Mouse (Mus musculus): ENCODE results near the gene Stmn1. TPM values are rescaled to one million over a fixed set of nuclear protein-coding genes. Genes with fewer than 3 reads are reported as not detected.
"Not testable (repeated sequence)": the region's sequence is repeated elsewhere in the genome, so short reads cannot be mapped to it uniquely, and the experiment has no call there.

Gene Stmn1
- polyA plus RNA-seq, 1 experiment from 2014 or later, result 1,154 TPM

DNA sequence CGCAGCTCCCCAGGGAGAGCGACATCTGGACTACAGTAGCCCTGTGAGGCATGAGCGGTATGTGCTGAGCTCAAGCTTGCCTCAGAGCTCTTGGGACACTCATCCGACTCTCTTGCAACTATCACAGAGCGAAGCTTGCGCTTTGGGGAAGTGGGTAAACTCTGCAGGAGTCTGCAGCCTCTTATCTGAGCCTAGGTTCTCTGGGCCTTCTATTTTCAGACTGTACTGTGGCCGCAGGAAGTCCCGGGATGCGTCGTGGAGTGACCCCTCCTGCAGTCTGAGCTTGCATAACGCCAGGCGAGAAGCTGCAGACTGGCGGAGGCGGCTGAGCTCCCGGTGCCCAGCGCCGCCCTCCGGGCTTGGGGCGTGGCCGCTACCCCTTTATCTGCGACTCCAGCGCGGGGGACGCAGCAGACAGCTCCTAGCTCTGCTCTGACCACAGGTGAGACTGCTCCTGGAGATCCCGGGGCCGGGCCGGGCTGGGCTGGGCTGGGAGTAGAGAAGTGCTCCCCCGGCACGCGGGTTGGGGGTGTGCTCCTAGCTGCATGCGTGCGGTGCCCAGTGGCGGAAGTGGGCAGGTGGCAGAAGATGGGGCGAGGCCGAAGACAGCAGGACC is 28.6 kb downstream of the Stmn1 start, which contains the start of gene Paqr7:
Paqr7 (plus strand) TSS at position 103 of the 616 bp plus-strand sequence.
- Histone ChIP-seq H3K27me3 (replicated peaks; ENCODE audit: control insufficient read depth, insufficient read depth, low read length) (no peaks in the 10 kb centered on the region), H3K36me3 (ENCODE audit: control insufficient read depth, insufficient read depth, low read length) (no peaks in the 10 kb centered on the region), H3K9me3 (ENCODE audit: control insufficient read depth, low read length) (no peaks in the 10 kb centered on the region), H3K4me2 (ENCODE audit: low read depth, low read length) (peak within 1 kb of the TSS; percentile 87), H3K4me1 (ENCODE audit: control insufficient read depth, insufficient read depth, low read length) (peaks cover 15% of the 10 kb centered on the region), H3K9ac (ENCODE audit: low read depth, low read length) (peak within 1 kb of the TSS; percentile 66), H3K27ac (replicated peaks; ENCODE audit: low read depth, low read length) (no peak within 1 kb of the TSS; the same call in 1 of the 2 replicates), H3K4me3 (ENCODE audit: low read depth, low read length) (peak within 1 kb of the TSS; percentile 48)
- ATAC-seq (ENCODE audit: low read depth) (peak; percentile 70), DNase-seq (ENCODE audit: low spot score) (peak; percentile 63)
- WGBS, result 2% methylated on average over 30 of the region's 35 CpGs

DNA sequence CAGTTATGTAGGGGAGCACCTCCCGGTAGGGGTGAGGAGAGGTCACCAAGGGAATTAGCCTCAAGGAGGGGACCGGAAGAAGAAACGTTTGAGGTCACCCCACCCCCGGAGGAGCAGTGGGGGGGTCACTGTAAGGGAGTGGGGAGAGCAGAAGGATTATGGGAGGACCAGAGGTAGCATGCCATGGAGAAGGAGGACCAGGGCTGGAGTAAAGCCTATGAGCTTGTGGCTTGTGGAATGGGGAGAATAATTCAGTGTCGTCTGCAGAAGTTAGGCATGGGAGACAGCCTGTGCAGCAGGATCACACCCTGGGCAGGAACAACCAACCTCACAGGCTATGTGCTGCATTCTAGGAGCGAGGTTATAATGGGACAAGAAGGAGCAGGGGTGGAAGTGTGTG is 29.1 kb downstream of the Stmn1 start:
- Histone ChIP-seq H3K9ac (ENCODE audit: low read depth, low read length) (peak overlapping the region; percentile 66), H3K4me1 (ENCODE audit: control insufficient read depth, insufficient read depth, low read length) (peaks cover 15% of the 10 kb centered on the region), H3K4me3 (ENCODE audit: low read depth, low read length) (peak overlapping the region; percentile 48), H3K4me2 (ENCODE audit: low read depth, low read length) (peak overlapping the region; percentile 87), H3K27me3 (replicated peaks; ENCODE audit: control insufficient read depth, insufficient read depth, low read length) (no peaks in the 10 kb centered on the region), H3K27ac (replicated peaks; ENCODE audit: low read depth, low read length) (no peak overlapping the region), H3K9me3 (ENCODE audit: control insufficient read depth, low read length) (no peaks in the 10 kb centered on the region), H3K36me3 (ENCODE audit: control insufficient read depth, insufficient read depth, low read length) (no peaks in the 10 kb centered on the region)
- DNase-seq (ENCODE audit: low spot score) (no peak), ATAC-seq (ENCODE audit: low read depth) (peak; percentile 9; the same call in 1 of the 2 replicates)
- 15% methylated on average over 6 of the region's 6 CpGs for WGBS

DNA sequence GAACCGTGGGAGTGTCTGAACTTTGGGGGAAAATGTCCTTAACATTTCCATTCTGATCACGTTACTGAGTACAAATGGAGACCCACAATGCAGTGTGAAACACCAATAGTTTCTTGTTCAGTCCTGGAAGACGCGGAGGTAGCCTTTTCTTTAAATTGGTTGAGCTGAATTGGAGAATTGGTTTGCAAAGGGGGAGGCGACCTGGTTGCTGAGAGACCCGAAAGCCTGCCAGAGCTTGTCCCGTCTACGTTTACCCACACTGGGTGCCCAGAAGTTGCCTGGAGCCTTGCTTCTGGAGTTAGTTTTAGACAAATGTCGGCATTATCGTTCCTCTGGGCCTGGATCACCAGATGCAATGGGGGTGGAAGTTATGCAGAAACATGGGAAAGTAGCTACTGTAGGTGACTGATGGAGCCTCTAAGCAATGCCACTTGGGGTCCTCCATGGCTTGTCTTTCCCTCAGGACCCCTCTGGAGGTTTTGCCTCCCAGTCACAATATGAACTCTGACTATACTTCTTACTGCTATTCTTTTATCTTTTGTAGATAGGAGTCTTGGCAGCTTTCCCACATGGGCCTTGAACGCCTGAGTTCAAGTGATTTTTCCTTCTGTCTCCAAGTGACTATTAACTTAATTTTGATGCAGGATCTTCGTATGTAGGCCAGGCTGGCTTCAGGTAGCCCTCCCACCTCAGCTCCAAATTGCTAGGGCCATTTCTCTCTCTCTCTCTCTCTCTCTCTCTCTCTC is 30.0 kb downstream of the Stmn1 start:
- ATAC-seq (ENCODE audit: low read depth), result no peak
- H3K4me2 ChIP-seq (ENCODE audit: low read depth, low read length), result 0 out of 2 replicates have a peak overlapping the region, but pooled peaks have one; percentile 87
- no peaks in the 10 kb centered on the region for H3K27me3 ChIP-seq (replicated peaks; ENCODE audit: control insufficient read depth, insufficient read depth, low read length)
- H3K4me1 ChIP-seq (ENCODE audit: control insufficient read depth, insufficient read depth, low read length), result peaks cover 15% of the 10 kb centered on the region
- no peak for DNase-seq (ENCODE audit: low spot score)
- no peaks in the 10 kb centered on the region for H3K36me3 ChIP-seq (ENCODE audit: control insufficient read depth, insufficient read depth, low read length)
- H3K4me3 ChIP-seq (ENCODE audit: low read depth, low read length), result no peak overlapping the region
- H3K9ac ChIP-seq (ENCODE audit: low read depth, low read length), result no peak overlapping the region
- H3K9me3 ChIP-seq (ENCODE audit: control insufficient read depth, low read length), result no peaks in the 10 kb centered on the region
- 64% methylated on average over 12 of the region's 12 CpGs for whole genome bisulfite sequencing
- no peak overlapping the region for H3K27ac ChIP-seq (replicated peaks; ENCODE audit: low read depth, low read length)

DNA sequence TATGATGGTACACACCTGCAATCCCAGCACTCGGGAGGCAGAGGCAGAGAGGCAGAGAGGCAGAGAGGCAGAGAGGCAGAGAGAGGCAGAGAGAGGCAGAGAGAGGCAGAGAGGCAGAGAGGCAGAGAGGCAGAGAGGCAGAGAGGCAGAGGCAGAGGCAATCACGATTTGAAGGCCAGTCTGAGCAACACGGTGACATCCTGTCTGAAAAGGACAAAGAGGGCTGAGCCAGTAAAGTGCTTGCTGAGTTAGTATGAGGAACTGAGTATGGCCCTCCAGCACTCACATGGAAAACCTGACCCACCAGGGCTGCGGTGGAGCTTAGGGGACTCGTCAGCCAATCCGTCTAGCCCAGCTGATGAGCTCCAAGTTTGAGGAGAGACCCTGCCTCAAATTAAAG is 30.9 kb downstream of the Stmn1 start:
- WGBS, result 90% methylated on average over 6 of the region's 6 CpGs
- not testable (repeated sequence) for H3K9me3 ChIP-seq (ENCODE audit: control insufficient read depth, low read length); H3K27me3 ChIP-seq (replicated peaks; ENCODE audit: control insufficient read depth, insufficient read depth, low read length); H3K4me3 ChIP-seq (ENCODE audit: low read depth, low read length); H3K27ac ChIP-seq (replicated peaks; ENCODE audit: low read depth, low read length); DNase-seq (ENCODE audit: low spot score); ATAC-seq (ENCODE audit: low read depth); H3K4me2 ChIP-seq (ENCODE audit: low read depth, low read length); H3K9ac ChIP-seq (ENCODE audit: low read depth, low read length); H3K36me3 ChIP-seq (ENCODE audit: control insufficient read depth, insufficient read depth, low read length)
- peaks cover 15% of the 10 kb centered on the region for H3K4me1 ChIP-seq (ENCODE audit: control insufficient read depth, insufficient read depth, low read length)

DNA sequence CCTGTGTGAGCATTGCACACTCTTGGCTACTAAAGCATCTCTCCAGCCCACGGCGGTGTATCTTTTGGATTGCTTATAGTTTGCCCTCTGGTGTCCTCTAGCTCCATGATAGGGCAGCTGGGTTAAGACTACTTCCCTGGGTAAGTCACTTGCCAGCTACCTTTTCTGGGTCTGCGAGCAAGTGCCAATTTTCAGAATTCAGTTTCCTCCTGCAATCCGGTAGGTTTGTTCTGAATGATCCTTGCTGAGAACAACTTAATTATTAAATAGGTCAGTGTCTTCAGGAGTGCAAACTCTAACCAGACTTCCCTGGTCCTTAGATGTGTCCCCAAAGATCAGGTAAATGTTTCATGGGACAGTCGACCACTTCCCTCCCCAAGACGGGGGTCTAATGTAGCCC is 33.0 kb downstream of the Stmn1 start:
- Histone ChIP-seq H3K4me2 (ENCODE audit: low read depth, low read length) (no peak overlapping the region), H3K4me3 (ENCODE audit: low read depth, low read length) (no peak overlapping the region), H3K9ac (ENCODE audit: low read depth, low read length) (no peak overlapping the region), H3K27me3 (replicated peaks; ENCODE audit: control insufficient read depth, insufficient read depth, low read length) (no peaks in the 10 kb centered on the region), H3K36me3 (ENCODE audit: control insufficient read depth, insufficient read depth, low read length) (no peaks in the 10 kb centered on the region), H3K9me3 (ENCODE audit: control insufficient read depth, low read length) (no peaks in the 10 kb centered on the region), H3K27ac (replicated peaks; ENCODE audit: low read depth, low read length) (no peak overlapping the region), H3K4me1 (ENCODE audit: control insufficient read depth, insufficient read depth, low read length) (peaks cover 8% of the 10 kb centered on the region)
- no peak for DNase-seq (ENCODE audit: low spot score)
- WGBS, result 94% methylated on average over 6 of the region's 6 CpGs
- no peak for ATAC-seq (ENCODE audit: low read depth)

DNA sequence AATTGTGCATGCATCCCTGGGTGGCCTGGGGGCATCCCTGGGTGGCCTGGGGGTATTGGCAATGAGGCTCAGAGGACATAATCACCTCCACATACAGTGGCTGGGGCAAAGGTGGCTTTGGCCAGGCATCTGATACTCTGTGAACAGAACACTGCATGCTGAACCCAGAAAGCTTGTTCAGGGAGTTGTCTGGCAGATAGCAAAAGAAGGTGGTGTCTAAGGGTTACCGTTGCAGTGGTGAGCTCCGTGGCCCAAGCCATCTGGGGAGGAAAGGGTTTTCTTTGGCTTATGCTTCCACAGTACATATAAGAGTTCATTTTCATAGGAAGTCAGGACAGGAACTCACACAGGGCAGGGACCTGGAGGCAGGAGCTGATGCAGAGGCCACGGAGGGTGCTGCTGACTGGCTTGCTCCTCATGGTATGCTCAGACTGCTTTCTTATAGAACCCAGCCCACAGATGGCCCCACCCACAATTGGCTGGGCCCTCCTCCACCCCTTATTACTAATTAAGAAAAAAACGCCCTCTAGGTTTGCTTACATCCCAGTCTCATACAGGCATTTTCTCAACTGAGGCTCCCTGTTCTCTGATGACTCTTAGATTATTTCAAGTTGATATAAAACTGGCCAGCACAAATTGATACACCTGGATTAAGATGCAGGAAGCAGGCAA is 35.7 kb downstream of the Stmn1 start:
- WGBS, result 83% methylated on average over 4 of the region's 4 CpGs
- Histone ChIP-seq H3K27ac (replicated peaks; ENCODE audit: low read depth, low read length) (no peak overlapping the region), H3K9ac (ENCODE audit: low read depth, low read length) (no peak overlapping the region), H3K36me3 (ENCODE audit: control insufficient read depth, insufficient read depth, low read length) (no peaks in the 10 kb centered on the region), H3K4me1 (ENCODE audit: control insufficient read depth, insufficient read depth, low read length) (no peaks in the 10 kb centered on the region), H3K4me2 (ENCODE audit: low read depth, low read length) (no peak overlapping the region), H3K27me3 (replicated peaks; ENCODE audit: control insufficient read depth, insufficient read depth, low read length) (no peaks in the 10 kb centered on the region), H3K9me3 (ENCODE audit: control insufficient read depth, low read length) (no peaks in the 10 kb centered on the region), H3K4me3 (ENCODE audit: low read depth, low read length) (no peak overlapping the region)
- no peak for ATAC-seq (ENCODE audit: low read depth)
- DNase-seq (ENCODE audit: low spot score), result no peak

DNA sequence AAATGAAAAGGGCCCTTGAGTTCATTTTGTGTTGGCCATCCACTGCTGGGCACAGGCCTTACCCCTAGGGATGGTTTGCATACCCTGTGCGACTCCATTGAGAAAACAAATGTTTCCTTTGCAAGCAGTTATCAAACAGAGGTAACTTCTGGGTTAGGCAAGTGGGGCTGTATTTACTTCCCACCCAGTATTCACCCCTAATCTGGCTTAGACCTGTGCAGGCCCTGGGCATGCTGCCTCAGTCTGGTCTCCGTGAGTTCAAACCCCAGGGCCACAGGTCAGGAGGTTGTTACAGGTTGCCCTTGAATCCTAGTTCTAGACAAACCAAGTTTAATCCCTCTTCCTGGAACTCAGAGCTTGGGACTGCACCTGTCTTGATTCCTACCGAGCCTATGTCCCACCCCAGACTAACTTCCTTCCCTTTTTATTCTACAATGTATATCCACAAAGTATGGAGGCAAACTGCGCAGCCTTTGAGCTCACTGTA is 37.2 kb downstream of the Stmn1 start:
- no peaks in the 10 kb centered on the region for H3K27me3 ChIP-seq (replicated peaks; ENCODE audit: control insufficient read depth, insufficient read depth, low read length)
- no peak overlapping the region for H3K4me2 ChIP-seq (ENCODE audit: low read depth, low read length)
- H3K4me1 ChIP-seq (ENCODE audit: control insufficient read depth, insufficient read depth, low read length), result no peaks in the 10 kb centered on the region; the same call in 1 of the 2 replicates
- no peak overlapping the region for H3K4me3 ChIP-seq (ENCODE audit: low read depth, low read length)
- H3K9me3 ChIP-seq (ENCODE audit: control insufficient read depth, low read length), result no peaks in the 10 kb centered on the region
- DNase-seq (ENCODE audit: low spot score) (no peak), ATAC-seq (ENCODE audit: low read depth) (no peak)
- 86% methylated on average over 4 of the region's 4 CpGs for WGBS
- H3K27ac ChIP-seq (replicated peaks; ENCODE audit: low read depth, low read length), result no peak overlapping the region
- no peak overlapping the region for H3K9ac ChIP-seq (ENCODE audit: low read depth, low read length)
- H3K36me3 ChIP-seq (ENCODE audit: control insufficient read depth, insufficient read depth, low read length), result no peaks in the 10 kb centered on the region

DNA sequence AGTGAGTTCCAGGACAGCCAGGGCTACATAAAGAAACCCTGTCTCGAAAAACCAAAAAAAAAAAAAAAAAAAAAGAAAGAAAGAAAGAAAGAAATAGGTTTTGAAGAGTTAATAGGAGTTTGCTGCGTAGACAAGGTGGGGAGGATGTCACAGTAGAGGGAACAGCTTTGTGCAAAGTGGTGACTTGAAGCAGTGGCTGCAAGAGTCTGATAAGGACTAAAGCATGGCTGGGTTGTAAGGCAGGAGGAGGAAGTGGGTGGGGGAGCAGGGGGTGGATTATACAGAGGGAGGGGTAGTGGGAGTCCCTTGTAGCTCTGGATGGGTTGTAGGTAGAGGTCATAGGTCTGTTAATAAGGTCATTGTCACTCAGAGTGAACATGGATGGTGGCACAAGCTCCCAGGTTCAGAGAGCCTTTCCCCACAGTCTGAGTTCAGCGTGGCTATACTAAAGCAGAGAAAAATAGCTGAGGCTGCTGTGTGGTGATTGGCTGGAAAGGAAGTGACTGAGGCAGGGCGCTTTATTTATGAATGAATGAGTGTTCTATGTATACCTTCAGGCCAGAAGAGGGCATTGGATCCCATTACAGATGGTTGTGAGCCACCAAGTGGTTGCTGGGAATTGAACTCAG is 38.0 kb downstream of the Stmn1 start:
- Histone ChIP-seq H3K4me3 (ENCODE audit: low read depth, low read length) (no peak overlapping the region), H3K4me1 (ENCODE audit: control insufficient read depth, insufficient read depth, low read length) (peaks cover under 1% of the 10 kb centered on the region; the same call in 1 of the 2 replicates), H3K4me2 (ENCODE audit: low read depth, low read length) (no peak overlapping the region), H3K36me3 (ENCODE audit: control insufficient read depth, insufficient read depth, low read length) (no peaks in the 10 kb centered on the region), H3K27me3 (replicated peaks; ENCODE audit: control insufficient read depth, insufficient read depth, low read length) (no peaks in the 10 kb centered on the region), H3K27ac (replicated peaks; ENCODE audit: low read depth, low read length) (no peak overlapping the region), H3K9me3 (ENCODE audit: control insufficient read depth, low read length) (no peaks in the 10 kb centered on the region), H3K9ac (ENCODE audit: low read depth, low read length) (no peak overlapping the region)
- DNase-seq (ENCODE audit: low spot score) (no peak), ATAC-seq (ENCODE audit: low read depth) (no peak)
- 72% methylated on average over 3 of the region's 4 CpGs for WGBS
